ENCODE assay signal across 14 mouse cellular contexts in the genomic region with DNA sequence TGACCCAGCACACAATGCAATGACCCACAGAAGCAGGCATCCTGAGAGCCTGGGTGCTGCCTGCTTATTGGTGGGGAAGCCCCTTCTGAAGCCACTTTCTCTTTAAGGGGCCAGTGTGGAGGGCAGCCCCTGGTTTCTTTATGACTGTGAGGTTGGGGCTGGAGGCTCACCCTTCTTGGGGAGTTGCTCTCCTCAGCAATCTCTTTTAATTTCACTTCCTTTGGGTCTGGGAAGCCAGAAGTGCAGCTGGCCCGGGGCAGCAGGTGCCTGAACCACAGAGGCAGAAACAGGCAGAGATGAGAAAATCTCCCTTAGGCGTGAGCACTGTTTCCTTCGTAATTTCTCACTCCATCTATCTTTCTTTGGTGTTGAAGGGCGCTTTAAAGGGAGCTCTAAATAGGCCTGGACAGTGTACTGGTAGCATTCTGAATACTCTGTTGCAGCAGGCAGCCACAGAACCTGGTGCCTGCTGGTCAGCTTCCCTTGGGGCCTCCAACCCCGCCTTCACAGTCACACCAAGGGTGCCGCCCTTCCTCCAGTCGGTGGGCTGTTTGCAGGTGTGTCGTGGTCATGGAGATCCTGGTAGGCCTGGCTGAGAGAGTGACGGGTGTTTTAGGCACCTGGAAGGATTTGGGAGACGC. TPM values are rescaled to one million over a fixed set of nuclear protein-coding genes. Genes with fewer than 3 reads are reported as not detected.
DNase-seq lines count a peak whose midpoint lies in the region; ATAC-seq and TF ChIP-seq lines count a peak whose summit lies in the region.
"Had no signal": no experiment of that assay in that cellular context is flagged by ENCODE, and none has a peak within 500 bp of the region (broad histone marks: within the 10 kb centered on the region; RNA-seq: fewer than 3 reads in every experiment).

No protein-coding gene starts in this region.

- no peak for TF ChIP-seq POLR2A in thymus, adult 2 months (IDR thresholded peaks at IDR 0.05; ENCODE audit: control insufficient read depth, extremely low read depth, insufficient read depth, low read length, poor library complexity)

- H3K9me3 ChIP-seq in G1E (replicated peaks) = no peaks in the 10 kb centered on the region
- H3K9me3 ChIP-seq in liver, embryonic 14.5 days (ENCODE audit: control insufficient read depth, low read length) = no peaks in the 10 kb centered on the region
- H3K9me3 ChIP-seq: embryonic facial prominence, embryonic 12.5 days; heart, embryonic 15.5 days; midbrain, embryonic 13.5 days had no signal

- H3K27ac ChIP-seq in liver, embryonic 14.5 days = no peak overlapping the region
- H3K27ac ChIP-seq in thymus, adult 2 months (ENCODE audit: control insufficient read depth, insufficient read depth, low read length) = peak overlapping the region; percentile 95
- H3K27ac ChIP-seq: embryonic facial prominence, embryonic 12.5 days; heart, embryonic 15.5 days; midbrain, embryonic 13.5 days had no signal

- peak overlapping the region; percentile 63; the same call in 1 of the 2 replicates for H3K4me3 ChIP-seq in G1E (ENCODE audit: low read depth, low read length)
- no peak overlapping the region for H3K4me3 ChIP-seq in liver, embryonic 14.5 days (ENCODE audit: insufficient read depth in 1 of 2, low read depth in 2 of 2, low read length in 2 of 2)
- no peak overlapping the region; the same call in 1 of the 2 replicates for H3K4me3 ChIP-seq in thymus, adult 2 months (ENCODE audit: control insufficient read depth, insufficient read depth, low read length)
- H3K4me3 ChIP-seq: embryonic facial prominence, embryonic 12.5 days; heart, embryonic 15.5 days; midbrain, embryonic 13.5 days had no signal

- H3K27me3 ChIP-seq in G1E (ENCODE audit: insufficient read depth, low read length) = no peaks in the 10 kb centered on the region; the same call in 1 of the 2 replicates
- peaks cover 5% of the 10 kb centered on the region; the same call in 1 of the 2 replicates for H3K27me3 ChIP-seq in liver, embryonic 14.5 days (ENCODE audit: control insufficient read depth, insufficient read depth, low read length)
- no peaks in the 10 kb centered on the region for H3K27me3 ChIP-seq in thymus, adult 2 months (ENCODE audit: control insufficient read depth, insufficient read depth, low read length)
- H3K27me3 ChIP-seq: embryonic facial prominence, embryonic 12.5 days; midbrain, embryonic 13.5 days had no signal

- no peak for TF ChIP-seq CTCF in G1E (IDR thresholded peaks at IDR 0.05; ENCODE audit: low read depth, low read length)
- no peak for TF ChIP-seq CTCF in liver, embryonic 14.5 days (IDR thresholded peaks at IDR 0.05; ENCODE audit: low read depth)
- no peak for TF ChIP-seq CTCF in thymus, adult 2 months (IDR thresholded peaks at IDR 0.05; ENCODE audit: borderline replicate concordance, control insufficient read depth, extremely low read depth, insufficient read depth, low read length, poor library complexity)

- TF ChIP-seq EP300 in liver, embryonic 14.5 days (IDR thresholded peaks at IDR 0.05; ENCODE audit: low read depth) = no peak

- peaks cover 96% of the 10 kb centered on the region for H3K4me1 ChIP-seq in G1E (ENCODE audit: insufficient read depth, low read depth, low read length)
- H3K4me1 ChIP-seq in liver, embryonic 14.5 days (replicated peaks; ENCODE audit: control insufficient read depth in 2 of 2, insufficient read depth in 2 of 2, low read length in 1 of 2) = peaks cover 41 to 62% of the 10 kb centered on the region in 2 experiments
- H3K4me1 ChIP-seq in thymus, adult 2 months (replicated peaks; ENCODE audit: control insufficient read depth, insufficient read depth, low read length) = peaks cover 85% of the 10 kb centered on the region

- H3K4me2 ChIP-seq in liver, embryonic 14.5 days (ENCODE audit: low read depth) = 0 out of 2 replicates have a peak overlapping the region, but pooled peaks have one; percentile 8
- H3K4me2 ChIP-seq: embryonic facial prominence, embryonic 12.5 days; heart, embryonic 15.5 days; midbrain, embryonic 13.5 days had no signal

- WGBS in liver, embryonic 14.5 days (ENCODE audit: insufficient replicate concordance) = 17% methylated on average over 10 of the region's 10 CpGs
- 4% methylated on average over 10 of the region's 10 CpGs for WGBS in thymus, adult 2 months

- peak; percentile 23 for DNase-seq in layer of hippocampus, adult 11-12 months (ENCODE audit: low spot score)
- DNase-seq in layer of hippocampus, postnatal 10 days (ENCODE audit: low spot score in 2 of 2) = no peak
- DNase-seq in G1E (ENCODE audit: low spot score) = no peak
- DNase-seq in liver, embryonic 14.5 days (ENCODE audit: low read depth in 3 of 3, low spot score in 3 of 3) = no peak
- DNase-seq in thymus, adult 2 months = peak; percentile 78
- DNase-seq in adrenal gland, postnatal 36 days = no peak
- DNase-seq in ovary, postnatal 10 days (ENCODE audit: low spot score) = no peak
- DNase-seq in cerebellum, postnatal 36 days = no peak
- DNase-seq: cerebellum, adult 11 months; kidney, adult 18-20 months; layer of hippocampus, postnatal 36 days had no signal

- no peak overlapping the region for H3K9ac ChIP-seq in liver, embryonic 14.5 days (replicated peaks)
- H3K9ac ChIP-seq: embryonic facial prominence, embryonic 12.5 days; heart, embryonic 15.5 days; midbrain, embryonic 13.5 days had no signal

- peaks cover 10% of the 10 kb centered on the region for H3K36me3 ChIP-seq in G1E (replicated peaks)
- no peaks in the 10 kb centered on the region for H3K36me3 ChIP-seq in liver, embryonic 14.5 days (replicated peaks; ENCODE audit: control insufficient read depth, insufficient read depth, low read depth)
- no peaks in the 10 kb centered on the region for H3K36me3 ChIP-seq in thymus, adult 2 months (ENCODE audit: control insufficient read depth, insufficient read depth, low read length)
- H3K36me3 ChIP-seq: embryonic facial prominence, embryonic 12.5 days; heart, embryonic 15.5 days; midbrain, embryonic 13.5 days had no signal

- no peak for ATAC-seq in G1E (ENCODE audit: extremely low read depth, insufficient number of reproducible peaks, low FRiP score, poor library complexity, severe bottlenecking)
- ATAC-seq in liver, embryonic 14.5 days (ENCODE audit: insufficient read depth) = no peak
- ATAC-seq: midbrain, embryonic 13.5 days had no signal

RNA-seq across cellular contexts. Expression of a gene that starts 3.5 kb away (rescaled TPM):
- total RNA-seq in layer of hippocampus, postnatal 10 days (2021) = 10 to 100 TPM; 23.4 to 25.7 TPM
- total RNA-seq in G1E (2014; fragmentation: Nextera tagmentation) (99.0 and 106 TPM in 2 replicates), G1E (2017) (18.8 and 19.9 TPM in 2 replicates)
- polyA plus RNA-seq in G1E (2012) = 287 TPM in 2 replicates
- polyA plus RNA-seq in liver, embryonic 14.5 days (2012; rRNA removed) = 1.8 and 1.9 TPM in 2 replicates
- polyA plus RNA-seq in liver, embryonic 14.5 days (2014; fragmentation: Nextera tagmentation; extraction: Ambion mirVana) = 3.3 and 5.0 TPM in 2 replicates
- polyA plus RNA-seq in thymus, adult 2 months (2012; rRNA removed) = 62.3 and 76.8 TPM in 2 replicates
- 10 to 100 TPM in 1 of 2 experiments, 1 to 10 TPM in 1; 8.7 to 13.7 TPM for total RNA-seq in adrenal gland, postnatal 36 days (2021)

Comparison
In these comparisons a context has a peak if more than half of its experiments do, and no peak if none do; other contexts are left out.
1. DNase-seq: peak in layer of hippocampus, adult 11-12 months (single experiment) and thymus, adult 2 months (single experiment); none in layer of hippocampus, postnatal 10 days (0 of 2), G1E (single experiment), liver, embryonic 14.5 days (0 of 3), adrenal gland, postnatal 36 days (0 of 2), ovary, postnatal 10 days (single experiment) and cerebellum, postnatal 36 days (0 of 2).